Mouse (Mus musculus) spleen, postnatal 4 days (tissue): ENCODE data around the gene Faim.
A peak's percentile ranks its signal among the peaks of the same experiment; 100 is the strongest.

Source experiments
- DNase-seq, 2 experiments: peaks; one replicate each; pipeline ENCODE4 v3.0.0; 2022; ENCODE audit warnings: low spot score in 2 of 2

Faim gene

GRCm38 (mm10) chr9:98974898-98975297, 11.3 kb upstream of the Faim start:
- DNase-seq, result no peak

GRCm38 (mm10) chr9:98976081-98976480, 10.1 kb upstream of the Faim start:
- DNase-seq, result no peak

DNA sequence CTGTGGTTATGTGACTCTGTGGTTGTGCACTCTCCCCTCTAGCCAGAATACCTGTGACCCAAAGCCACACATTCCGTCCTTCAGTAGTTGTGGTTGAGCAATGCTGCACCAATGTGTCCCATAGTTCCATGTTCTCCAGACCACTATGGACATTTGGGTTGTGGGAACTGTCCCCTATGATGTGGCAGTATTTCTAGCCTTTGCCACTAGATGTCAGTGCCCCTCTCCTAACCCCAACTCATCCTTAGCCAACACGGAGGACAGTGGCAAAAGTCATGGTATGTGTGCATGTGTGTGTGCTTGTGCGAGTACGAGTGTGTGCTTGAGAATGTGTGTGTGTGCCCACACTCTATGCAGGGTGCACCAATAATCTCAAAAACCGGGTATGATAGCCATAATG, 9.7 kb upstream of the Faim start:
- no peak for DNase-seq

- DNase-seq, result peak; percentile 85 to 96
Observed at GRCm38 (mm10) chr9:98979431-98980416, 6.4 kb upstream of the Faim start.

GRCm38 (mm10) chr9:98986476-98987096, 413 bp downstream of the Faim start:
- no peak for DNase-seq

DNA sequence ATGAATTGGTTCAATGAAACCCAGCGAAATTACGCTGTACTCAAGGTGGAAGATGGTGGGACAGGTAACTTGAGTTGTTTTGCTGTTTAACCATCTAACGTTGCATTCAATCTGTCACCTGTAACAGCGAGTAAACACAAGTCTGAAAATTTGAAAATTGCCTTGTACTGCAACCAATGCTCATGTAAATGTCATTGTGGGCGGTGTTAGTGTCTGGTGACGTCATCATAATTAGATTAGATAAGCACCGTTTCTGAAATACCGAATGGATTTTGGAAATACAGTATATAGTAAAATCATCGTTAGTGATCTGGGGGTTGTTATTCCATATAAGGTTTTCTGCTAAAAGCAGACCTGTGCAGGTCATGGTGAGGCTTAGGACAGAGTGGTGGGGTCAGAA, 958 bp downstream of the Faim start:
- DNase-seq, result no peak

- no peak for DNase-seq
Observed at GRCm38 (mm10) chr9:98994103-98994502, 7.9 kb downstream of the Faim start.

- DNase-seq, result no peak
Observed at GRCm38 (mm10) chr9:98999881-99000339, 13.7 kb downstream of the Faim start.

DNA sequence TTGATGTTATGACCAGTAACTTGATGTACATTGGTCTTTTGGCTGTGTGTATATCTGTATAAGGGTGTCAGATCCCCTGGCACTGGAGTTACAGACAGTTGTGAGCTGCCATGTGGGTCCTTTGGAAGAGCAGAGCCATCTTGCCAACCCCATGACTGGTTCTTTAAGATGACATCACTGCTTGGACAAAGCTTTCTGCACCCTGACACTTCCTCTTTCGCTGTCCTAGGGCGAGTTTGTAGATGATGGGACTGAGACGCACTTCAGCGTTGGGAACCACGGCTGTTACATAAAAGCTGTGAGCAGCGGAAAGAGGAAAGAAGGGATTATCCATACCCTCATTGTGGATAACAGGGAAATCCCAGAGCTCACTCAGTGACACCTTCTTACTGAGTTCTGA, 15.2 kb downstream of the Faim start:
- DNase-seq, result no peak

DNA sequence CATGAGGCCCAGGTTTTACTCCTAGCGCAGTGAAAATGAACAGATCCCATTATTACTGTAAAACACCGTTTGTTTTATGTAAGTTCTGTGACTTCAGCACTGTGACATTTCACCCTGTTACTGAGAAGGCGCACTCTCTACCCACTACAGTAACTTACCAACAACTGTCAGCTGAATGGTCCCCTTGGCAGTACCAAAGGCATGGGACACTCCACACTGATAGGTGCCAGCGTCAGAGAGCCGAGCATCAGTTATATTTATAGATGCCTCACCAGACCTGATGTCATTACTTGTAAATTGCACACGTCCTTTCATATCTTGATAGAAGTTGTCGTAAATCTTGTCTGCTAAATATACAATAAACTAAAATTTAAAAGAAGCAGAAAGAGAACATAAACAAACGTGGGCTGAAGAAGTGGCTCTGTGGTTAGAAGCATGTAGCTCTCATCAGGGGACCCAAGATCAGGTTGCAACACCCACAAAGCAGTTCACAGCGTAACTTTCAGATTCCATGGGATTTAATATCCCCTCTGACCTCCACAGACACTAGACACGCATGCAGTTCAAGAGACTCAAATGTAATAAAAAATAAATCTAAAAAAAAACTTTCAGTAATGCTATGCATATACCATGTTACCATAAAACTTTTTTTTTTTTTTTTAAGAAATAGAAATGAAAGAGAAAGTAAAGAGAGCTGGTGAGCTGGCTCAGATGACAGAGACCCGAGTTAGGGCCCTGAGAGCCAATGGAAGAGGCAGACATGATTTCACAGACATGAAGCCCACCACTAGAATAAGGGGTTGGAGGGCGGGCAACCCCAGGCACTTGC, 23.1 kb downstream of the Faim start:
- no peak for DNase-seq

DNA sequence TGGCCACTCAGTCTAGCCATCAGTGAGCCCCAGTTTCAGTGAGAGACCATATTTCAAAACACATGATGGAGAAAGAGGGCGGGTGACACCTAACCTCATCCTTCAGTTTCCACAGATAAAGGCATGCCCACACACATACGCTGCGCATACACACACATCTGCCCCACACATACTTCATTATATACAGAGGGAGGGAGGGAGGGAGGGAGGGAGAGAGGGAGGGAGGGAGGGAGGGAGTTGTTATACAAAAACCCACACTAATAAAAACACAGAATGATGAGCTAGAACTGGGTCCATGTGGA, 23.7 kb downstream of the Faim start:
- DNase-seq, result no peak

DNA sequence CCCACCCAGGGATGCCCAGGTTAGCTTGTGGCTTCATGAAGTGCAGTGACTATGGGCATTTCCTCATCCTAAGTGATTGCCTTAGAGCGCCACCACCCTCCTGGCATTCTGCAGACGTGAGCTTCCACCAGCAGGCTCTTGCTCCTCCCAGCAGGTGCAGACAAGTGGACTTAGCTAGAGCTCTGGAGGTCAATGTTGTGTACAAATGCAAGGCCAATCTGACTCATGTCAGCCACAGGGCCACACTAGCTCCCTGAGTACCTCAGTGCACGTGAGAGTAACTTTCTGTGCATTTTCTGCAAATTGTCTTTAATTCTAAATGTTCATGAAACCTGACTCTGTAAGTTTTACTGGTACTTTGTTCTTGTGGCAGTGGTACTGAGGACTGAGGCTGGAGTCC, 30.1 kb downstream of the Faim start:
- no peak for DNase-seq

DNA sequence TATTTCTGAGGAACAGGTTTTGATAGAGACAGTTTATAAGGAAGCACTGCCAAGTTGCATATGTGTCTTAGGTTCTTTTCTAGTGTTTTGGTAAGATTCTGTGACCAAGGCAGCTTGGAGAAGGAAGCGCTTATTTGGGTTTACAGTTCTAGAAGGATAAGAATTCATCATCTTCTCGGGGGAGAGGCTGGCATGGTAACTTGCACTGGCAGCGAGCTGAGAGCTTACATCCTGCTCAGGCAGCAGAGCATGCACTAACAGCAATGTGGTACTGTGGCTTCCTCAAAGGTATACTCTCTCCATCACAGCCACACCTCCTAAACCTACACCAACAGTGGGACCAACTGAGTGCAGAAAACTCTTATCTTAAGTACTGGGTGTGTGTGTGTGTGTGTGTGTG, 30.6 kb downstream of the Faim start:
- no peak for DNase-seq

GRCm38 (mm10) chr9:99017679-99018078, 31.5 kb downstream of the Faim start:
- DNase-seq, result no peak

- no peak for DNase-seq
Observed at GRCm38 (mm10) chr9:99021166-99021565, 35.0 kb downstream of the Faim start.

- DNase-seq, result no peak
Observed at GRCm38 (mm10) chr9:99021751-99022150, 35.6 kb downstream of the Faim start.

DNA sequence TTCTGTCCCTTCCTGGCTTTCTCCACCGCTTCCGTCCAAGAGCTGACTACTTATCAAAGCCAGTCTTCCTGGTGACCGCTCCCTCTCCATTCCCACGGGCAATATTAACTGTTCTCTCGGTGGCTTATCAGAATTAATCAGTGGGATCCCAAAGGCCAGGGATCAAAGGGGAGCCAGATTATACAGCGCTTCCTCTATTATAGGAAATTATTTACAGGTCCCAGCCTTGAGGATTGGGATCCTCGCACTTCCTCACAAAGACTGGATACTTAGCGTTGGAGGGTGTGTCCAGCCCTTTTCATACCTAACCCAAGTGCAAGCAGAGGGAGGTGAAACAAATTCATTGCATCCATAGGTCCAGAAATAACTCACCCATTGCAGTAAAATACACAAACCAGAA, 45.9 kb downstream of the Faim start:
- DNase-seq, result no peak

DNA sequence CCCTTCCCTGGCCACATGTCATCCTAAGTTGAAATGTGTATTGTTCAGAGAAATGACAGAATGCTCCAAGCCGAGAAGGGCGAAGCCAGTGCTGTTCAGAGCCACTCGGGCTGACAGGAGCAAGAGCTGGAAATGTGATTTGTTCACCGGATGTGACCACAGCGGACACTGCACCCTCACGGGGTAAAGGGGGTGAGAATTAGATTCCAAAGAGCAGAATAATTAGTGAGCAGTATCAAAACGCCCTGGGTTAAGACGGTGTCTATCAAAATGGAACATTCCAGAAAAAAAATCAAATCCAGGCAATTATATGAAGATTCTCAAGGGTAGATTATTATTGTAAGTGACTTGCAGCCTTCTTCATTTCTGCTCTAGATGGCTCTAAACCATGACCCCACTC, 47.9 kb downstream of the Faim start:
- no peak for DNase-seq

- no peak for DNase-seq
Observed at GRCm38 (mm10) chr9:99035575-99035974, 49.4 kb downstream of the Faim start, which contains the start of gene Gm1123. Gene Gm1123 (minus strand): TSS chr9:99035715.

DNA sequence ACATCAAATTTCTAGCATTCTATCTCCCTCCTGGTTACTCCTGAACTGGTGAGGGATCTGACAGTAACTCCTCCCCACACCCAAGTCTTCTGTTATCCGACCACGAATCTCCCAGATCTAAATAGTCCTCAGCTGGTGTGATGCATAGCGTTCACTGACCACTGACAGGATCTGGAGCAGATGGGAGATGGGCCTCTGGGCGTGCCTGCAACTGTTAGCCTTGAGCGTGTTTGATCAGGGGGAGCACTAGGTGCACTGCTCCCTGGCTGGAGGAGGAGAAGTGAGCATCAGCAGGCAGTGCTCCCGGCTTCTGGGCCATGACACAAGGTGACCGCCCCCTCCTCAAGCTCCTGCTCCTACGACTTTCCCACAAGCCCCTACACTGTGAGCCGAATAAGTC, 55.8 kb downstream of the Faim start:
- DNase-seq, result no peak

DNA sequence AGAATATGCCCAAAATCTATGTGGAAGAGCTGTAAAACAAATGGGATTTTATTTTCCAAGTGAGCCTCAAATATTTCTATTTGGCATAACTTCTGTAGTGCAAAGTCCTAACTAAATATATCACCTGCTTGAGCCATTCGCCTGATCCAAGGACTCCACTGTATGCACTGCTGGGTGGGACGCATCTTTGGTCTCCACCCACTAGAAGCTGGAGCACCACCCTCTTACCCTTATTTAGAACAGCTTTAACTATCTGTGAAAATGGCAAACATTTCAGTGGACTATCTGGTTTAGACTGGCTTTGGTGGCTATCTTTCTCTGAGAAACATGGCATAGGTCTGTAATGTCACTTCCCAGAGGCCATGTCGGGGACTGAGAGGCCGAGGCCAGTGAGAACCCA, 56.5 kb downstream of the Faim start:
- DNase-seq, result no peak

GRCm38 (mm10) chr9:99044761-99045160, 58.6 kb downstream of the Faim start:
- no peak for DNase-seq
